Mouse (Mus musculus): ENCODE data around the gene Cars. TPM values are rescaled to one million over a fixed set of nuclear protein-coding genes. Genes with fewer than 3 reads are reported as not detected.

Cars gene
- total and polyA plus RNA-seq, 2 experiments from 2014 or later: 35.4 to 65.4 TPM

- TF ChIP-seq CTCF (IDR thresholded peaks at IDR 0.05; ENCODE audit: low read depth): no peak
- Histone ChIP-seq H3K4me1 (ENCODE audit: insufficient read depth, low read length) (no peaks in the 10 kb centered on the region), H3K4me2 (ENCODE audit: low read depth, low read length) (no peak overlapping the region), H3K27ac (no peak overlapping the region), H3K36me3 (ENCODE audit: insufficient read depth, low read length) (peaks cover 91% of the 10 kb centered on the region), H3K9me3 (ENCODE audit: low read length) (no peaks in the 10 kb centered on the region), H3K4me3 (ENCODE audit: low read length) (no peak overlapping the region), H3K9ac (replicated peaks; ENCODE audit: low read length) (no peak overlapping the region), H3K27me3 (ENCODE audit: insufficient read depth, low read length) (no peaks in the 10 kb centered on the region)
- DNase-seq (ENCODE audit: low spot score) (no peak), ATAC-seq (no peak)
- WGBS: 93% methylated on average over 5 of the region's 5 CpGs
Observed at GRCm38 (mm10) chr7:143563787-143564186, 36.1 kb downstream of the Cars start.

- no peak for DNase-seq (ENCODE audit: low spot score)
- Histone ChIP-seq H3K9ac (replicated peaks; ENCODE audit: low read length) (no peak overlapping the region), H3K4me1 (ENCODE audit: insufficient read depth, low read length) (peaks cover 5% of the 10 kb centered on the region; the same call in 1 of the 2 replicates), H3K4me3 (ENCODE audit: low read length) (no peak overlapping the region), H3K27me3 (ENCODE audit: insufficient read depth, low read length) (no peaks in the 10 kb centered on the region), H3K36me3 (ENCODE audit: insufficient read depth, low read length) (peaks cover 69% of the 10 kb centered on the region), H3K9me3 (ENCODE audit: low read length) (no peaks in the 10 kb centered on the region), H3K27ac (peak overlapping the region; percentile 56), H3K4me2 (ENCODE audit: low read depth, low read length) (no peak overlapping the region)
- WGBS: 62% methylated on average over 7 of the region's 7 CpGs
- TF ChIP-seq CTCF (IDR thresholded peaks at IDR 0.05; ENCODE audit: low read depth): no peak; the same call in 1 of the 2 replicates
- no peak for ATAC-seq
Observed at GRCm38 (mm10) chr7:143557616-143558015, 42.3 kb downstream of the Cars start.

- Histone ChIP-seq H3K9me3 (ENCODE audit: low read length) (no peaks in the 10 kb centered on the region), H3K9ac (replicated peaks; ENCODE audit: low read length) (no peak overlapping the region), H3K4me3 (ENCODE audit: low read length) (no peak overlapping the region), H3K27me3 (ENCODE audit: insufficient read depth, low read length) (no peaks in the 10 kb centered on the region), H3K27ac (0 out of 2 replicates have a peak overlapping the region, but pooled peaks have one; percentile 56), H3K4me1 (ENCODE audit: insufficient read depth, low read length) (peaks cover 5% of the 10 kb centered on the region; the same call in 1 of the 2 replicates), H3K4me2 (ENCODE audit: low read depth, low read length) (no peak overlapping the region), H3K36me3 (ENCODE audit: insufficient read depth, low read length) (peaks cover 66% of the 10 kb centered on the region)
- ATAC-seq: peak; percentile 89
- WGBS: 39% methylated on average over 8 of the region's 8 CpGs
- no peak for TF ChIP-seq CTCF (IDR thresholded peaks at IDR 0.05; ENCODE audit: low read depth)
- DNase-seq (ENCODE audit: low spot score): peak; percentile 80
Observed at GRCm38 (mm10) chr7:143556964-143557610, 42.8 kb downstream of the Cars start.

GRCm38 (mm10) chr7:143549588-143550220, 50.2 kb downstream of the Cars start:
- 0 out of 2 replicates have a peak, but pooled peaks cover 3% of the 10 kb centered on the region for H3K4me1 ChIP-seq (ENCODE audit: insufficient read depth, low read length)
- peak overlapping the region; percentile 94 for H3K4me3 ChIP-seq (ENCODE audit: low read length)

GRCm38 (mm10) chr7:143548976-143549457, 50.9 kb downstream of the Cars start, which contains the start of gene Nap1l4:
Gene Nap1l4, minus strand, starts transcription at chr7:143549106.
- Histone ChIP-seq H3K9ac (replicated peaks; ENCODE audit: low read length) (peak within 1 kb of the TSS; percentile 85), H3K27me3 (ENCODE audit: insufficient read depth, low read length) (no peaks in the 10 kb centered on the region), H3K9me3 (ENCODE audit: low read length) (no peaks in the 10 kb centered on the region), H3K4me2 (ENCODE audit: low read depth, low read length) (peak within 1 kb of the TSS; percentile 84), H3K36me3 (ENCODE audit: insufficient read depth, low read length) (peaks cover 2% of the 10 kb centered on the region; the same call in 1 of the 2 replicates), H3K4me1 (ENCODE audit: insufficient read depth, low read length) (0 out of 2 replicates have a peak, but pooled peaks cover 3% of the 10 kb centered on the region), H3K27ac (peak within 1 kb of the TSS; percentile 92), H3K4me3 (ENCODE audit: low read length) (peak within 1 kb of the TSS; percentile 94)
- ATAC-seq: peak; percentile 99
- DNase-seq (ENCODE audit: low spot score): peak; percentile 99
- no peak for TF ChIP-seq CTCF (IDR thresholded peaks at IDR 0.05; ENCODE audit: low read depth)
- under 1% methylated on average over 43 of the region's 43 CpGs for WGBS

More at GRCm38 (mm10) chr7:143549588-143550220, 50.2 kb downstream of the Cars start:
- H3K4me2 ChIP-seq (ENCODE audit: low read depth, low read length): peak overlapping the region; percentile 83
- peak overlapping the region; percentile 54 for H3K9ac ChIP-seq (replicated peaks; ENCODE audit: low read length)
- WGBS: 48% methylated on average over 2 of the region's 2 CpGs
- DNase-seq (ENCODE audit: low spot score) (no peak), ATAC-seq (peak; percentile 5)
- H3K9me3 ChIP-seq (ENCODE audit: low read length): no peaks in the 10 kb centered on the region
- peaks cover 8% of the 10 kb centered on the region; the same call in 1 of the 2 replicates for H3K36me3 ChIP-seq (ENCODE audit: insufficient read depth, low read length)
- TF ChIP-seq CTCF (IDR thresholded peaks at IDR 0.05; ENCODE audit: low read depth): no peak
- H3K27ac ChIP-seq: peak overlapping the region; percentile 80
- H3K27me3 ChIP-seq (ENCODE audit: insufficient read depth, low read length): no peaks in the 10 kb centered on the region

- Histone ChIP-seq H3K27me3 (ENCODE audit: insufficient read depth, low read length) (no peaks in the 10 kb centered on the region), H3K27ac (peak overlapping the region; percentile 92), H3K4me3 (ENCODE audit: low read length) (peak overlapping the region; percentile 94), H3K4me2 (ENCODE audit: low read depth, low read length) (peak overlapping the region; percentile 84), H3K4me1 (ENCODE audit: insufficient read depth, low read length) (0 out of 2 replicates have a peak, but pooled peaks cover 3% of the 10 kb centered on the region), H3K9me3 (ENCODE audit: low read length) (no peaks in the 10 kb centered on the region), H3K9ac (replicated peaks; ENCODE audit: low read length) (peak overlapping the region; percentile 85), H3K36me3 (ENCODE audit: insufficient read depth, low read length) (no peaks in the 10 kb centered on the region)
- ATAC-seq: peak; percentile 81
- 3% methylated on average over 54 of the region's 63 CpGs for WGBS
- no peak for TF ChIP-seq CTCF (IDR thresholded peaks at IDR 0.05; ENCODE audit: low read depth)
- peak; percentile 52 for DNase-seq (ENCODE audit: low spot score)
Observed at GRCm38 (mm10) chr7:143548231-143548961, 51.5 kb downstream of the Cars start.

Data from hindbrain, postnatal 0 days (tissue).